Mouse (Mus musculus): Measurements from ENCODE around the gene Iqgap3. TPM values are rescaled to one million over a fixed set of nuclear protein-coding genes. Genes with fewer than 3 reads are reported as not detected.
A peak's percentile ranks its signal among the peaks of the same experiment; 100 is the strongest.

The Iqgap3 gene
- total RNA-seq, 2 experiments from 2014 or later: 0.21 to 0.41 TPM

GRCm38 (mm10) chr3:88074351-88074750 is 7.4 kb upstream of the Iqgap3 start:
- intact Hi-C loops (cut with DNase I): no loop called here
- Histone ChIP-seq H3K27ac (no peak overlapping the region), H3K4me3 (no peak overlapping the region)
- no peak for DNase-seq (ENCODE audit: extremely low spot score in 1 of 2, low spot score in 2 of 2)
- no peak for TF ChIP-seq CTCF (IDR thresholded peaks at IDR 0.05)

GRCm38 (mm10) chr3:88074766-88075165 is 7.0 kb upstream of the Iqgap3 start:
- no peak for DNase-seq (ENCODE audit: extremely low spot score in 1 of 2, low spot score in 2 of 2)
- no peak for TF ChIP-seq CTCF (IDR thresholded peaks at IDR 0.05)

GRCm38 (mm10) chr3:88077441-88077840 is 4.3 kb upstream of the Iqgap3 start:
- intact Hi-C loops (cut with DNase I): no loop called here
- H3K4me3 ChIP-seq: no peak overlapping the region
- no peak for TF ChIP-seq CTCF (IDR thresholded peaks at IDR 0.05)
- H3K27ac ChIP-seq: no peak overlapping the region
- DNase-seq (ENCODE audit: extremely low spot score in 1 of 2, low spot score in 2 of 2): no peak

More at GRCm38 (mm10) chr3:88074766-88075165, 7.0 kb upstream of the Iqgap3 start:
- no peak overlapping the region for H3K27ac ChIP-seq
- intact Hi-C loops (cut with DNase I): no loop called here
- H3K4me3 ChIP-seq: no peak overlapping the region

- no peak within 1 kb of the TSS for H3K27ac ChIP-seq
- no peak within 1 kb of the TSS for H3K4me3 ChIP-seq
- intact Hi-C loops (cut with DNase I): no loop called here
- DNase-seq (ENCODE audit: extremely low spot score in 1 of 2, low spot score in 2 of 2): no peak
- TF ChIP-seq CTCF (IDR thresholded peaks at IDR 0.05): no peak
These were observed 3.6 kb upstream of the Iqgap3 start, which contains the start of gene Ttc24 for GRCm38 (mm10) chr3:88078204-88078603. TSS of gene Ttc24 (minus strand) at chr3:88078304.

GRCm38 (mm10) chr3:88082224-88082618 is 450 bp downstream of the Iqgap3 start:
- Histone ChIP-seq H3K27ac (no peak overlapping the region), H3K4me3 (peak overlapping the region; percentile 35)
- no peak for DNase-seq (ENCODE audit: extremely low spot score in 1 of 2, low spot score in 2 of 2)
- TF ChIP-seq CTCF (IDR thresholded peaks at IDR 0.05): no peak
- intact Hi-C loops (cut with DNase I): no loop called here

GRCm38 (mm10) chr3:88082663-88083062 is 892 bp downstream of the Iqgap3 start:
- intact Hi-C loops (cut with DNase I): no loop called here
- no peak overlapping the region for H3K27ac ChIP-seq

GRCm38 (mm10) chr3:88084001-88084400 is 2.2 kb downstream of the Iqgap3 start:
- no peak for DNase-seq (ENCODE audit: extremely low spot score in 1 of 2, low spot score in 2 of 2)
- H3K27ac ChIP-seq: no peak overlapping the region
- TF ChIP-seq CTCF (IDR thresholded peaks at IDR 0.05): no peak
- H3K4me3 ChIP-seq: no peak overlapping the region
- intact Hi-C loops (cut with DNase I): no loop called here

More at GRCm38 (mm10) chr3:88082663-88083062, 892 bp downstream of the Iqgap3 start:
- H3K4me3 ChIP-seq: no peak overlapping the region
- no peak for DNase-seq (ENCODE audit: extremely low spot score in 1 of 2, low spot score in 2 of 2)
- no peak for TF ChIP-seq CTCF (IDR thresholded peaks at IDR 0.05)

GRCm38 (mm10) chr3:88085459-88085858 is 3.7 kb downstream of the Iqgap3 start:
- TF ChIP-seq CTCF (IDR thresholded peaks at IDR 0.05): no peak
- Histone ChIP-seq H3K4me3 (no peak overlapping the region), H3K27ac (no peak overlapping the region)
- no peak for DNase-seq (ENCODE audit: extremely low spot score in 1 of 2, low spot score in 2 of 2)
- intact Hi-C loops (cut with DNase I): loop anchor here (5.0 kb wide), 2 partner anchors 52 to 72 kb away; no protein-coding TSS in a partner anchor

- TF ChIP-seq CTCF (IDR thresholded peaks at IDR 0.05): peak; percentile 91
- no peak for DNase-seq (ENCODE audit: extremely low spot score in 1 of 2, low spot score in 2 of 2)
- no peak overlapping the region for H3K4me3 ChIP-seq
- intact Hi-C loops (cut with DNase I): loop anchor here (1.0 to 5.0 kb wide), 4 partner anchors 50 to 155 kb away; no protein-coding TSS in a partner anchor
- no peak overlapping the region for H3K27ac ChIP-seq
These were observed 5.9 kb downstream of the Iqgap3 start for GRCm38 (mm10) chr3:88087688-88088087.

GRCm38 (mm10) chr3:88090106-88090505 is 8.3 kb downstream of the Iqgap3 start:
- no peak for DNase-seq (ENCODE audit: extremely low spot score in 1 of 2, low spot score in 2 of 2)
- no peak for TF ChIP-seq CTCF (IDR thresholded peaks at IDR 0.05)
- H3K4me3 ChIP-seq: no peak overlapping the region
- intact Hi-C loops (cut with DNase I): no loop called here
- no peak overlapping the region for H3K27ac ChIP-seq

GRCm38 (mm10) chr3:88090616-88091015 is 8.8 kb downstream of the Iqgap3 start:
- intact Hi-C loops (cut with DNase I): no loop called here
- no peak for DNase-seq (ENCODE audit: extremely low spot score in 1 of 2, low spot score in 2 of 2)
- no peak for TF ChIP-seq CTCF (IDR thresholded peaks at IDR 0.05)
- Histone ChIP-seq H3K4me3 (no peak overlapping the region), H3K27ac (no peak overlapping the region)

GRCm38 (mm10) chr3:88094126-88094525 is 12.4 kb downstream of the Iqgap3 start:
- intact Hi-C loops (cut with DNase I): no loop called here
- H3K4me3 ChIP-seq: no peak overlapping the region
- no peak for DNase-seq (ENCODE audit: extremely low spot score in 1 of 2, low spot score in 2 of 2)
- TF ChIP-seq CTCF (IDR thresholded peaks at IDR 0.05): no peak
- no peak overlapping the region for H3K27ac ChIP-seq

GRCm38 (mm10) chr3:88097666-88098065 is 15.9 kb downstream of the Iqgap3 start:
- no peak for TF ChIP-seq CTCF (IDR thresholded peaks at IDR 0.05)
- no peak overlapping the region for H3K27ac ChIP-seq
- no peak overlapping the region for H3K4me3 ChIP-seq
- DNase-seq (ENCODE audit: extremely low spot score in 1 of 2, low spot score in 2 of 2): no peak
- intact Hi-C loops (cut with DNase I): no loop called here

All from left cerebral cortex, adult 2 months (tissue).